Mouse (Mus musculus): Measurements from ENCODE around the gene Nat8f7. TPM values are rescaled to one million over a fixed set of nuclear protein-coding genes. Genes with fewer than 3 reads are reported as not detected.

Nat8f7 gene
- polyA plus RNA-seq (2012; rRNA removed), result not detected in 2 replicates

DNA sequence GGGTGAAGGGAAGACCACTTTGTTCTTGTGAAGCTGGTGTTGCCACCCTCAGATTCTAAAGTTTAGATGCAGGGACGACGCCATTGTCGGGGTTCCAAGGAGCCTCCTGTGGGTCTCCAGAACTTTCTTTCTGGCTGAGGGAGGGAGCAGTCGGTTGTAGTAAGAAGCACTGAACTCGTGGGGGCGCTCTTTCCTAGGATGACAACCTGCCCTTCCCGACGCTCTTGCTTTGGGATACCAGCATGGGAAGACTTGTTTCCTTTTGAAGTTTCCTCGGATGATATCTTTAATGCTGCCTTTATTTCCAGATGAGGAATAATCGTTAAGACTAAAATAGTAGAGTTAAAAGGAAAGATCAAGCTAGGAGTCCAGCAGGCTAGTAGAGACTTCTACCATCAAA lies at the start of gene Nat8f7:
Gene Nat8f7, minus strand, starts transcription at position 101 of the 400 bp plus-strand sequence.

Other genes starting within 250 kb of the Nat8f7 start
- 0.01 TPM in 1 of 2 replicates, not detected in the other for gene Fbxo41, start 210.2 kb downstream of the Nat8f7 start, polyA plus RNA-seq (2012; rRNA removed)
- gene Egr4, start 199.6 kb downstream of the Nat8f7 start, polyA plus RNA-seq (2012; rRNA removed), result not detected in 2 replicates
- 2.0 and 2.1 TPM in 2 replicates for gene Alms1, start 125.7 kb downstream of the Nat8f7 start, polyA plus RNA-seq (2012; rRNA removed)
- not detected in 2 replicates for gene Nat8f3, start 52.5 kb upstream of the Nat8f7 start, polyA plus RNA-seq (2012; rRNA removed)
- gene Nat8f6, start 107.7 kb upstream of the Nat8f7 start, polyA plus RNA-seq (2012; rRNA removed), result not detected in 2 replicates
- not detected in 2 replicates for gene Nat8f5, start 107.8 kb upstream of the Nat8f7 start, polyA plus RNA-seq (2012; rRNA removed)
- gene Nat8, start 118.9 kb upstream of the Nat8f7 start, polyA plus RNA-seq (2012; rRNA removed), result 0.03 TPM in 1 of 2 replicates, not detected in the other
- 0.01 TPM in 1 of 2 replicates, not detected in the other for gene Nat8f2, start 156.0 kb upstream of the Nat8f7 start, polyA plus RNA-seq (2012; rRNA removed)
- 0.55 and 0.73 TPM in 2 replicates for gene Nat8f4, start 191.7 kb upstream of the Nat8f7 start, polyA plus RNA-seq (2012; rRNA removed)
- gene Tprkb, start 198.7 kb upstream of the Nat8f7 start, polyA plus RNA-seq (2012; rRNA removed), result 12.7 and 14.1 TPM in 2 replicates
- 5.4 and 6.0 TPM in 2 replicates for gene Nat8f1, start 202.5 kb upstream of the Nat8f7 start, polyA plus RNA-seq (2012; rRNA removed)
- gene Dusp11, start 248.5 kb upstream of the Nat8f7 start, polyA plus RNA-seq (2012; rRNA removed), result 21.3 and 23.4 TPM in 2 replicates